Mouse (Mus musculus): Measurements from ENCODE around the gene Dbt.

DNA sequence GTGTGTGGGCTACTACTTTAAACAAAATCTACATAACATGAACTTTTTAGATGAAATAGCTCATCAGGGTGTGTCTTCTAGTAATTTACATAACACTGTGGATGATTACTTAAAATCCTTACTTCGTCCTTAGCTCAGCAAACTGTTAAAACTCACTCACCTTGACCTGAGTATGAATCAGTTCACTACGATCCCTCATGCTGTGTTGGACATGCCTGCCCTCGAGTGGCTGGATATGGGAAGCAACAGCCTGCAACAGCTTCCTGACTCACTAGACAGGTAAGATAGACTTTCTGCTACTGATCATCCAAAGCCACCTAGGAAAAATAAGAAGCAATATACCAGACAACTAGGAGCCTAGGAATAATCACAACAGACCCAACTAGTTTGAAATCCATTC, 64.4 kb downstream of the Dbt start:
- TF ChIP-seq CTCF (conservative IDR thresholded peaks at IDR 0.05; ENCODE audit: insufficient read depth, insufficient read length, low read depth, low read length) (peak; percentile 65), POLR2A (IDR thresholded peaks at IDR 0.05; ENCODE audit: low read depth, low read length) (no peak)

All from kidney, adult 2 months (tissue).